Mouse (Mus musculus) heart, embryonic 13.5 days (tissue): ENCODE measurements at regions not wholly inside any gene's neighbourhood (a gene's known extent, or its start where the extent isn't known, plus 50 kb on each side); places are given as distances from the start of the nearest gene placed in this dataset.

Source experiments
- ATAC-seq: fragments of 200-750 bp; cut with Nextera tagmentation; 2 replicates; pipeline ENCODE4 v1.8.0; 2017; ENCODE audit warnings: moderate TSS enrichment; ENCODE audit not compliant: insufficient number of reproducible peaks, low FRiP score, low TSS enrichment; ENCODE audit errors: extremely low read depth
- H3K27ac ChIP-seq: fragments of 300-500 bp; sonication (generic); replicated peaks from 2 replicates; pipeline ENCODE4 v1.5.1; 2015; ENCODE audit warnings: moderate library complexity, mild to moderate bottlenecking, inconsistent platforms
- H3K27me3 ChIP-seq: fragments of 300-500 bp; sonication (generic); replicated peaks from 2 replicates; pipeline ENCODE4 v1.6.1; 2015; ENCODE audit warnings: mild to moderate bottlenecking, inconsistent platforms
- H3K36me3 ChIP-seq: fragments of 300-500 bp; sonication (generic); 2 replicates; pipeline ENCODE4 v1.6.1; 2015; ENCODE audit warnings: mild to moderate bottlenecking, inconsistent platforms
- H3K4me1 ChIP-seq: fragments of 300-500 bp; sonication (generic); 2 replicates; pipeline ENCODE4 v1.6.1; 2015; ENCODE audit warnings: inconsistent platforms
- H3K4me2 ChIP-seq: fragments of 300-500 bp; sonication (generic); 2 replicates; pipeline ENCODE4 v1.6.1; 2015; ENCODE audit warnings: inconsistent platforms, mild to moderate bottlenecking, moderate library complexity
- H3K4me3 ChIP-seq: fragments of 300-500 bp; sonication (generic); 2 replicates; pipeline ENCODE4 v1.5.1; 2015; ENCODE audit warnings: moderate library complexity, mild to moderate bottlenecking, inconsistent platforms
- H3K9ac ChIP-seq: fragments of 300-500 bp; sonication (generic); 2 replicates; pipeline ENCODE4 v1.6.1; 2015; ENCODE audit warnings: inconsistent platforms, mild to moderate bottlenecking, moderate library complexity
- H3K9me3 ChIP-seq: fragments of 300-500 bp; sonication (generic); 2 replicates; pipeline ENCODE4 v1.6.1; 2016; ENCODE audit warnings: inconsistent platforms
- WGBS: fragments of 180-500 bp; shearing (Covaris S2); methylation state at CpG from one replicate; pipeline ENCODE4 v1.1.7; 2015; ENCODE audit warnings: mixed read lengths; 5-methylcytosine and 5-hydroxymethylcytosine counted together

- no peak overlapping the region for H3K9ac ChIP-seq
- no peak overlapping the region for H3K27ac ChIP-seq
- no peaks in the 10 kb centered on the region for H3K4me1 ChIP-seq
- H3K27me3 ChIP-seq: no peaks in the 10 kb centered on the region; the same call in 1 of the 2 replicates
- ATAC-seq: no peak
- no peaks in the 10 kb centered on the region for H3K9me3 ChIP-seq
- no peak overlapping the region for H3K4me3 ChIP-seq
- no peaks in the 10 kb centered on the region for H3K36me3 ChIP-seq
- WGBS: 66% methylated on average over 3 of the region's 3 CpGs
- no peak overlapping the region for H3K4me2 ChIP-seq
These were observed 102.5 kb upstream of the Cpm start for GRCm38 (mm10) chr10:117526834-117527188.

- Histone ChIP-seq H3K27me3 (no peaks in the 10 kb centered on the region; the same call in 1 of the 2 replicates), H3K4me3 (no peak overlapping the region), H3K9me3 (no peaks in the 10 kb centered on the region), H3K4me1 (no peaks in the 10 kb centered on the region), H3K9ac (no peak overlapping the region), H3K4me2 (no peak overlapping the region), H3K27ac (no peak overlapping the region), H3K36me3 (no peaks in the 10 kb centered on the region)
- WGBS: 76% methylated on average over 16 of the region's 16 CpGs
- no peak for ATAC-seq
These were observed 103.1 kb upstream of the Cpm start for GRCm38 (mm10) chr10:117526008-117526833.

DNA sequence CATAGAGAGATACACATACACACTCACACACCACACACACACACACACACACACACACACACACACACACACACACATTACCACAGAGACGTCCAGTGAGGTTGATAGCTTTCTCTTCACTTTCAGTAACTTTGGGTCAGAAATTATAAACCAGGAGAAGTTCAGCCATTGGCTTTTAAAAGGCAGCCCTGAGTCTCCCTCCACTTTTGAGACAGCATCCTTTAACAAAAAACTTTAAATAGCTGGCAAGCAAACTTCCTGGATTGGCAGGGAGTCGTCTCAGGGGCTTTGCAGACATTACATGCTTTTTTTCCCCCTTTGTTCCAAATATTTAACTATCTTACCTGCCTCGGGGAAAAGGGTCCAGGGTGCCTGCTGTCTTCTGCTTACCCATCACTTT, 103.7 kb upstream of the Cpm start:
- WGBS: 51% methylated on average over 3 of the region's 3 CpGs
- Histone ChIP-seq H3K9me3 (no peaks in the 10 kb centered on the region), H3K4me1 (no peaks in the 10 kb centered on the region), H3K27me3 (no peaks in the 10 kb centered on the region; the same call in 1 of the 2 replicates), H3K36me3 (no peaks in the 10 kb centered on the region), H3K4me3 (no peak overlapping the region), H3K27ac (no peak overlapping the region), H3K9ac (no peak overlapping the region), H3K4me2 (no peak overlapping the region)
- ATAC-seq: no peak

- ATAC-seq: no peak
- H3K27me3 ChIP-seq: no peaks in the 10 kb centered on the region; the same call in 1 of the 2 replicates
- no peaks in the 10 kb centered on the region for H3K4me1 ChIP-seq
- H3K4me2 ChIP-seq: no peak overlapping the region
- no peak overlapping the region for H3K9ac ChIP-seq
- H3K9me3 ChIP-seq: no peaks in the 10 kb centered on the region
- no peak overlapping the region for H3K27ac ChIP-seq
- no peak overlapping the region for H3K4me3 ChIP-seq
- 73% methylated on average over 8 of the region's 8 CpGs for WGBS
- no peaks in the 10 kb centered on the region for H3K36me3 ChIP-seq
These were observed 104.3 kb upstream of the Cpm start for GRCm38 (mm10) chr10:117524926-117525565.

- Histone ChIP-seq H3K27ac (no peak overlapping the region), H3K36me3 (no peaks in the 10 kb centered on the region), H3K4me3 (no peak overlapping the region), H3K9me3 (no peaks in the 10 kb centered on the region), H3K4me2 (no peak overlapping the region), H3K4me1 (no peaks in the 10 kb centered on the region), H3K27me3 (no peaks in the 10 kb centered on the region; the same call in 1 of the 2 replicates), H3K9ac (no peak overlapping the region)
- ATAC-seq: no peak
- 82% methylated on average over 7 of the region's 7 CpGs for WGBS
These were observed 105.2 kb upstream of the Cpm start for GRCm38 (mm10) chr10:117524101-117524500.

DNA sequence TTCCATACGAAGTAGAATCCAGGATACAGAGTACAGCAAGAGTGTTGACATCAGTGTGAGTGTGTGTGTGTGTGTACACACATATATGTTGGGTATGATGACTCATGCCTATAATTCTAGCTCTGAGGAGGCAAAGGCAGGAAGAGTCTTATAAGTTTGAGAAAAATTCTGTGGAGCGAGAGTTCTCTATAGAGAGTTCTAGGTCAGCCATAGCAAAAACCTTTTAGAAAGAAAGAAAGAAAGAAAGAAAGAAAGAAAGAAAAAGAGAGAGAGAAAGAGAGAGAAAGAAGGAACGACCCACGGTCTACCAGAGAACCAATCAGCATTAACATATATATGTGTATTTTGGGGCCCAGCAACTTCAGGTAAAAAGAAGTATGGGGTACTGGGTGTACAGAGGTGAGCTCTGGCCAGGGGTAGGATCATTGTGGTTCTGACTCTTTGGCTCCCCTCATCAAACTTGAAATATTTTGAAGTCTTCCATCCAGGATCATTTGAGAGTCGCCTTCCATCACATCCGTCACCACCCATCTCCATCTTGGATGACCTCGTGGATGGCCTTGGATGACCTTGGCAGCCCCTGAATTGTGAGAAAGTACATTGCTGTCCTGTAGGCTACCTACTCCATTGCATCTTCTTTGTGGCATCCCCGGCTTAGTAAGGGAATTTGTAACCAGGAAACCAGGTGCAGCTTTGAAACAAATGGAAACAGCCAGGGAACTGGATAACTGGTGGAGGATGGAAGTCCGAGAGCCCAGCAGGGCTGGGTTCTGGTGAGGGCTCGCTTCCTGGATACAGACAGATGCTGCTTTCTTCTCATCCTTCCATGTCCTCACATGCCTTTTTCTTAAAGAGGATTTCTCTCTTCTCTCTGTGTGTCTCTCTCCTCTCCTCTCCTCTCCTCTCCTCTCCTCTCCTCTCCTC, 106.1 kb upstream of the Cpm start:
- Histone ChIP-seq H3K9ac (no peak overlapping the region), H3K36me3 (no peaks in the 10 kb centered on the region), H3K9me3 (no peaks in the 10 kb centered on the region), H3K27me3 (no peaks in the 10 kb centered on the region; the same call in 1 of the 2 replicates), H3K4me2 (no peak overlapping the region), H3K4me1 (no peaks in the 10 kb centered on the region), H3K4me3 (no peak overlapping the region), H3K27ac (no peak overlapping the region)
- ATAC-seq: no peak
- WGBS: 77% methylated on average over 10 of the region's 10 CpGs

DNA sequence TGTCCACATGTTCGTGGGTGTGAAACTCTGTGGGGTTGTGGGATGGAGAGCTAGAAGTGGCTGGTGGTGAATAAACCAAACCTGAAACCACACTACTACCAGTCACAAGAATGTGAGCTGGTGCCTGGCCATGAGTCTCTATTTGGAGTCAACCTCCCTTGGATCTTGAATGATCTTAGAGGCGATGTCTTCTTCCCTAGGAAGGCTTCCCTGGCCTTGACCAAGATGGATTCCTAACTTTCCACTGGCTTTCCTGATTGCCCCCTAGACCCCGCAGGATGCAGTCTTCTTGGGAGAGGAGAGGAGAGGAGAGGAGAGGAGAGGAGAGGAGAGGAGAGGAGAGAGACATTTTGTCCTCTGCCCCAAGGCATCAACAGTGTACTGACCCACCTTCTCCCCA, 106.9 kb upstream of the Cpm start:
- H3K36me3 ChIP-seq: no peaks in the 10 kb centered on the region
- no peaks in the 10 kb centered on the region for H3K9me3 ChIP-seq
- no peak overlapping the region for H3K4me3 ChIP-seq
- no peak overlapping the region for H3K9ac ChIP-seq
- peaks cover 2% of the 10 kb centered on the region; the same call in 1 of the 2 replicates for H3K4me1 ChIP-seq
- H3K27me3 ChIP-seq: no peaks in the 10 kb centered on the region; the same call in 1 of the 2 replicates
- WGBS: 72% methylated on average over 3 of the region's 3 CpGs
- H3K4me2 ChIP-seq: no peak overlapping the region
- no peak for ATAC-seq
- no peak overlapping the region for H3K27ac ChIP-seq

- Histone ChIP-seq H3K4me2 (no peak overlapping the region), H3K4me1 (peaks cover 5% of the 10 kb centered on the region; the same call in 1 of the 2 replicates), H3K27ac (no peak overlapping the region), H3K27me3 (peaks cover 3% of the 10 kb centered on the region; the same call in 1 of the 2 replicates), H3K9me3 (no peaks in the 10 kb centered on the region), H3K4me3 (no peak overlapping the region), H3K36me3 (no peaks in the 10 kb centered on the region), H3K9ac (no peak overlapping the region)
- ATAC-seq: no peak
- 64% methylated on average over 23 of the region's 23 CpGs for WGBS
These were observed 107.7 kb upstream of the Cpm start for GRCm38 (mm10) chr10:117521315-117522270.

DNA sequence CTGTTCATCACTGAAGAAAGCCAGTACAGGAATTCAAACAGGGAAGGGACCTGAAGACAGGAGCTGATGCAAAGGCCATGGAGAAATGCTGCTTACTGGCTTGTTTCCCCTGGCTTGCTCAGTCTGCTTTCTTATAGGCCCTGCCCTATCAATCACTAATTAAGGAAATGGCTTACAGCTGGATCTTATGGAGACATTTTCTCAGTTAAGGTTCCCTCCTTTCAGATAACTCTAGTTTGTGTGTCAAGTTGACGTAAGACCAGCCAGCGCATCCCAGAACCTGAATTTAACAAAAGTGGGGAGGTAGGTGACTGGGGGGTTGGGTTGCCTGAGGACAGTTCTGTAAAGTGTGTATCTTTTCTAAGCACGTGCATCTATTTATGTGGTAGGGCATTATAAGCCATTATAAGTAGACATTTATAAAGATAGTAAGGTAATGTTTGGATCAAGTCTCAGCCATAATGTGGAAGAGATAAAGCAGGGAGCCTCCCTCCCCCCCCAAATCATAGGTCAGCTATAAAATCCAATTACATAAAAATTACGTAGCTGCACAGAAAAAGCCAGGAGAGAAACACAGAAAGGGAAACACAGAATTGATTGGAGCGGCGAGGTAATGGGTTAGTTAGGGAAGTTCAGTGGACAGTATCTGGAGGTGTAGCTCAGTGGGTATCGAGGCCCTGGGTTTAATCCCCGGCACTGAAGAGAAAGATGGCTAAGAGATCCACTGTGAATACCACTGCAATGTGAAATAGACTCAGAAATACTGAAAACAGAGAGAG, 108.6 kb upstream of the Cpm start:
- Histone ChIP-seq H3K9me3 (no peaks in the 10 kb centered on the region), H3K27me3 (peaks cover 3% of the 10 kb centered on the region; the same call in 1 of the 2 replicates), H3K4me3 (no peak overlapping the region), H3K4me2 (no peak overlapping the region), H3K27ac (no peak overlapping the region), H3K4me1 (peaks cover 5% of the 10 kb centered on the region; the same call in 1 of the 2 replicates), H3K36me3 (no peaks in the 10 kb centered on the region), H3K9ac (no peak overlapping the region)
- no peak for ATAC-seq
- WGBS: 81% methylated on average over 8 of the region's 8 CpGs
